Mouse (Mus musculus): ENCODE results near the gene Ly6g6d.

Ly6g6d gene

GRCm38 (mm10) chr17:35068213-35068914, 9.5 kb downstream of the Ly6g6d start:
- no peak for DNase-seq

GRCm38 (mm10) chr17:35066084-35066483, 11.8 kb downstream of the Ly6g6d start, which contains the start of gene Mpig6b:
Gene Mpig6b (minus strand): TSS chr17:35066184.
- DNase-seq, result no peak

GRCm38 (mm10) chr17:35064951-35065947, 12.6 kb downstream of the Ly6g6d start, which contains the start of gene Ly6g6c:
Gene Ly6g6c (plus strand): TSS chr17:35065388.
- DNase-seq, result peak; percentile 81 to 89

- no peak for DNase-seq
Observed at GRCm38 (mm10) chr17:35064378-35064877, 13.4 kb downstream of the Ly6g6d start.

- DNase-seq, result no peak
Observed at GRCm38 (mm10) chr17:35063466-35063865, 14.4 kb downstream of the Ly6g6d start.

- DNase-seq, result no peak
Observed at GRCm38 (mm10) chr17:35061299-35061698, 16.6 kb downstream of the Ly6g6d start.

GRCm38 (mm10) chr17:35060737-35061297, 17.0 kb downstream of the Ly6g6d start:
- peak; percentile 56 to 61 for DNase-seq

GRCm38 (mm10) chr17:35060071-35060470, 17.8 kb downstream of the Ly6g6d start:
- no peak for DNase-seq

GRCm38 (mm10) chr17:35058911-35059892, 18.7 kb downstream of the Ly6g6d start, which contains the start of gene Ddah2:
Gene Ddah2 (plus strand): TSS chr17:35059035.
- peak; percentile 94 to 95 for DNase-seq

GRCm38 (mm10) chr17:35058316-35058715, 19.5 kb downstream of the Ly6g6d start:
- no peak for DNase-seq

- DNase-seq, result no peak
Observed at GRCm38 (mm10) chr17:35057090-35057489, 20.8 kb downstream of the Ly6g6d start.

GRCm38 (mm10) chr17:35055691-35056495, 22.0 kb downstream of the Ly6g6d start:
- no peak for DNase-seq

- peak in 1 of 2 experiments; percentile 17 for DNase-seq
Observed at GRCm38 (mm10) chr17:35052271-35052798, 25.5 kb downstream of the Ly6g6d start.

- DNase-seq, result peak; percentile 84 to 90
Observed at GRCm38 (mm10) chr17:35051156-35052086, 26.4 kb downstream of the Ly6g6d start.

- DNase-seq, result peak; percentile 89
Observed at GRCm38 (mm10) chr17:35050126-35050750, 27.6 kb downstream of the Ly6g6d start.

- peak; percentile 82 to 85 for DNase-seq
Observed at GRCm38 (mm10) chr17:35049561-35050016, 28.3 kb downstream of the Ly6g6d start, which contains the start of gene Clic1. Gene Clic1 (plus strand): TSS chr17:35049966.

GRCm38 (mm10) chr17:35048932-35049440, 28.9 kb downstream of the Ly6g6d start:
- no peak for DNase-seq

Data from lung, postnatal 4 days (tissue).